ENCODE assay signal across 7 mouse cellular contexts in the genomic region with DNA sequence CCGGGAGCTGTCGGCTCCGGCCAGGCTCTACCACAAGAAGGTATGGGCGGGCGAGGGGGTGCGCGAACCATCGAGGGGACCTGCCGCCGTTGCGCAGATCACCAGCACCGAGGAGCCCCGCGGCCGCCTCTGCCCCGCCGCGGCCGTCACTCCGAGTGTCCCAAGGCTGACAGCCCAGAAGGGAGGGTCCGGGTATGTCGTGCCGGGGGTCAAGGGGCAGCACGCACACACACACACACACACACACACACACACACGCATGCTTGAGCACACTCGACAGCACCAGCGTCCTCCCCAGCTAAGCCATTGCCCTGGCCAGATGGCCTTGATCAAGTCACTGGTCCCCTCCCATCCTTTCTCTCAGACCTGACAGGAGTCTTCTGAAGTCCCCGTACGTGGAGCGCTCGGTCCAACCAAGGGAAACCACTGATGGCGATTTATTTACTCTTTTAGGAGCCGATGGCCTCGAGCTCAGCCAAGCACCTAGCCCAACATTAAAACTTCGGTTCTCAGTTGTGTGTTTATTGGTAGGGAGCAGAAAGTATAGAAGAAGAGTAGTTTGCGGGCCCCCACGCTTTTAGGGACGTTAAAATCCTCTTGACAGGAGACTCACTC. TPM values are rescaled to one million over a fixed set of nuclear protein-coding genes. Genes with fewer than 3 reads are reported as not detected.
A peak's percentile ranks its signal among the peaks of the same experiment; 100 is the strongest.
DNase-seq lines count a peak whose midpoint lies in the region; ATAC-seq and TF ChIP-seq lines count a peak whose summit lies in the region.

No protein-coding gene starts in this region.

- H3K9ac ChIP-seq in forebrain, embryonic 11.5 days (ENCODE audit: low read length): peak overlapping the region; percentile 53
- peak overlapping the region; percentile 85 for H3K9ac ChIP-seq in liver, embryonic 12.5 days
- peak overlapping the region; percentile 63 for H3K9ac ChIP-seq in stomach, embryonic 15.5 days

- peak overlapping the region; percentile 70 for H3K4me2 ChIP-seq in forebrain, embryonic 11.5 days (ENCODE audit: low read depth, low read length, severe bottlenecking)
- peak overlapping the region; percentile 77 for H3K4me2 ChIP-seq in liver, embryonic 12.5 days
- H3K4me2 ChIP-seq in stomach, embryonic 15.5 days: peak overlapping the region; percentile 94

- peak; percentile 54 for ATAC-seq in forebrain, embryonic 11.5 days (replicated peaks; ENCODE audit: low FRiP score)
- ATAC-seq in liver, embryonic 12.5 days: peak; percentile 36
- peak; percentile 28 for ATAC-seq in stomach, embryonic 15.5 days (ENCODE audit: insufficient read depth, low FRiP score, low read depth)

- no peaks in the 10 kb centered on the region for H3K9me3 ChIP-seq in forebrain, embryonic 11.5 days (ENCODE audit: control insufficient read depth, low read length)
- H3K9me3 ChIP-seq in liver, embryonic 12.5 days (replicated peaks): no peaks in the 10 kb centered on the region
- H3K9me3 ChIP-seq in stomach, embryonic 15.5 days: no peaks in the 10 kb centered on the region

- WGBS in thymus, adult 2 months: under 1% methylated on average over 38 of the region's 38 CpGs
- 1% methylated on average over 37 of the region's 38 CpGs for WGBS in forebrain, embryonic 11.5 days
- WGBS in liver, embryonic 12.5 days (ENCODE audit: insufficient replicate concordance): 3% methylated on average over 25 of the region's 38 CpGs
- WGBS in stomach, embryonic 15.5 days: 2% methylated on average over 31 of the region's 38 CpGs

- TF ChIP-seq CTCF in thymus, adult 2 months (IDR thresholded peaks at IDR 0.05; ENCODE audit: borderline replicate concordance, control insufficient read depth, extremely low read depth, insufficient read depth, low read length, poor library complexity): peak; percentile 9; the same call in 1 of the 2 replicates

- H3K4me3 ChIP-seq in thymus, adult 2 months (ENCODE audit: control insufficient read depth, insufficient read depth, low read length): peak overlapping the region; percentile 72
- H3K4me3 ChIP-seq in forebrain, embryonic 11.5 days (ENCODE audit: low read depth, low read length): peak overlapping the region; percentile 100
- peak overlapping the region; percentile 98 for H3K4me3 ChIP-seq in liver, embryonic 12.5 days
- H3K4me3 ChIP-seq in stomach, embryonic 15.5 days (replicated peaks): peak overlapping the region; percentile 100

- peaks cover 34% of the 10 kb centered on the region for H3K4me1 ChIP-seq in thymus, adult 2 months (replicated peaks; ENCODE audit: control insufficient read depth, insufficient read depth, low read length)
- H3K4me1 ChIP-seq in forebrain, embryonic 11.5 days (replicated peaks; ENCODE audit: control insufficient read depth, insufficient read depth, low read length): 0 out of 2 replicates have a peak, but pooled peaks cover 8% of the 10 kb centered on the region
- peaks cover 47% of the 10 kb centered on the region for H3K4me1 ChIP-seq in liver, embryonic 12.5 days
- peaks cover 20% of the 10 kb centered on the region for H3K4me1 ChIP-seq in stomach, embryonic 15.5 days

- H3K27ac ChIP-seq in thymus, adult 2 months (ENCODE audit: control insufficient read depth, insufficient read depth, low read length): no peak overlapping the region
- H3K27ac ChIP-seq in forebrain, embryonic 11.5 days (ENCODE audit: low read depth, low read length): no peak overlapping the region
- peak overlapping the region; percentile 91 for H3K27ac ChIP-seq in liver, embryonic 12.5 days
- peak overlapping the region; percentile 68 for H3K27ac ChIP-seq in stomach, embryonic 15.5 days

- H3K36me3 ChIP-seq in thymus, adult 2 months (ENCODE audit: control insufficient read depth, insufficient read depth, low read length): no peaks in the 10 kb centered on the region
- H3K36me3 ChIP-seq in forebrain, embryonic 11.5 days (ENCODE audit: control insufficient read depth, insufficient read depth, low read length): peaks cover 12% of the 10 kb centered on the region; the same call in 1 of the 2 replicates
- H3K36me3 ChIP-seq in liver, embryonic 12.5 days: peaks cover 55% of the 10 kb centered on the region
- peaks cover 27% of the 10 kb centered on the region for H3K36me3 ChIP-seq in stomach, embryonic 15.5 days

- no peak for DNase-seq in thymus, adult 2 months
- no peak for DNase-seq in thymus, postnatal 0 days (ENCODE audit: low spot score)
- no peak for DNase-seq in forebrain, embryonic 11.5 days (ENCODE audit: low spot score)
- DNase-seq in ovary, postnatal 36 days (ENCODE audit: low spot score): no peak
- DNase-seq in right cerebral cortex, postnatal 10 days (ENCODE audit: low spot score in 2 of 2): no peak

- TF ChIP-seq POLR2A in thymus, adult 2 months (IDR thresholded peaks at IDR 0.05; ENCODE audit: control insufficient read depth, extremely low read depth, insufficient read depth, low read length, poor library complexity): no peak

- H3K27me3 ChIP-seq in thymus, adult 2 months (ENCODE audit: control insufficient read depth, insufficient read depth, low read length): no peaks in the 10 kb centered on the region
- no peaks in the 10 kb centered on the region for H3K27me3 ChIP-seq in forebrain, embryonic 11.5 days (ENCODE audit: control insufficient read depth, insufficient read depth, low read length)
- no peaks in the 10 kb centered on the region for H3K27me3 ChIP-seq in liver, embryonic 12.5 days (replicated peaks)
- no peaks in the 10 kb centered on the region for H3K27me3 ChIP-seq in stomach, embryonic 15.5 days (replicated peaks)

RNA-seq across cellular contexts. Expression of a gene that starts 0.5 kb away (rescaled TPM):
- polyA plus RNA-seq in thymus, adult 2 months (2012; rRNA removed): 80.6 and 93.7 TPM in 2 replicates
- 146 and 152 TPM in 2 replicates for polyA plus RNA-seq in thymus, postnatal 0 days (2015; fragmentation: Nextera tagmentation; extraction: Ambion mirVana)
- polyA plus RNA-seq in forebrain, embryonic 11.5 days (2014; fragmentation: Nextera tagmentation; extraction: Ambion mirVana): 99.4 and 105 TPM in 2 replicates
- 109 and 112 TPM in 2 replicates for polyA plus RNA-seq in liver, embryonic 12.5 days (2016; fragmentation: Nextera tagmentation; extraction: Ambion mirVana)
- 111 and 112 TPM in 2 replicates for polyA plus RNA-seq in stomach, embryonic 15.5 days (2015; fragmentation: Nextera tagmentation; extraction: Ambion mirVana)

RNA-seq across cellular contexts. Expression of a gene that starts 0.7 kb away (rescaled TPM):
- polyA plus RNA-seq in thymus, adult 2 months (2012; rRNA removed): 47.5 and 53.1 TPM in 2 replicates
- polyA plus RNA-seq in thymus, postnatal 0 days (2015; fragmentation: Nextera tagmentation; extraction: Ambion mirVana): 29.4 and 34.4 TPM in 2 replicates
- polyA plus RNA-seq in forebrain, embryonic 11.5 days (2014; fragmentation: Nextera tagmentation; extraction: Ambion mirVana): 77.5 and 81.8 TPM in 2 replicates
- 39.9 and 40.4 TPM in 2 replicates for polyA plus RNA-seq in liver, embryonic 12.5 days (2016; fragmentation: Nextera tagmentation; extraction: Ambion mirVana)
- 43.5 and 45.8 TPM in 2 replicates for polyA plus RNA-seq in stomach, embryonic 15.5 days (2015; fragmentation: Nextera tagmentation; extraction: Ambion mirVana)

RNA-seq across cellular contexts. Expression of a gene that starts 27.3 kb away (rescaled TPM):
- polyA plus RNA-seq in thymus, adult 2 months (2012; rRNA removed): 8.8 and 11.7 TPM in 2 replicates
- polyA plus RNA-seq in thymus, postnatal 0 days (2015; fragmentation: Nextera tagmentation; extraction: Ambion mirVana): 6.1 and 7.0 TPM in 2 replicates
- polyA plus RNA-seq in forebrain, embryonic 11.5 days (2014; fragmentation: Nextera tagmentation; extraction: Ambion mirVana): 11.6 and 14.5 TPM in 2 replicates
- polyA plus RNA-seq in liver, embryonic 12.5 days (2016; fragmentation: Nextera tagmentation; extraction: Ambion mirVana): 7.2 and 9.8 TPM in 2 replicates
- 60.6 and 64.4 TPM in 2 replicates for polyA plus RNA-seq in stomach, embryonic 15.5 days (2015; fragmentation: Nextera tagmentation; extraction: Ambion mirVana)

RNA-seq across cellular contexts. Expression of a gene that starts 37.4 kb away (rescaled TPM):
- polyA plus RNA-seq in thymus, adult 2 months (2012; rRNA removed): 8.0 and 8.2 TPM in 2 replicates
- polyA plus RNA-seq in thymus, postnatal 0 days (2015; fragmentation: Nextera tagmentation; extraction: Ambion mirVana): 6.0 and 6.3 TPM in 2 replicates
- polyA plus RNA-seq in forebrain, embryonic 11.5 days (2014; fragmentation: Nextera tagmentation; extraction: Ambion mirVana): 3.4 and 4.6 TPM in 2 replicates
- polyA plus RNA-seq in liver, embryonic 12.5 days (2016; fragmentation: Nextera tagmentation; extraction: Ambion mirVana): 2.9 and 3.3 TPM in 2 replicates
- polyA plus RNA-seq in stomach, embryonic 15.5 days (2015; fragmentation: Nextera tagmentation; extraction: Ambion mirVana): 7.1 and 7.6 TPM in 2 replicates

RNA-seq across cellular contexts. Expression of a gene that starts 48.4 kb away (rescaled TPM):
- not detected in 2 replicates for polyA plus RNA-seq in thymus, adult 2 months (2012; rRNA removed)
- not detected in 2 replicates for polyA plus RNA-seq in thymus, postnatal 0 days (2015; fragmentation: Nextera tagmentation; extraction: Ambion mirVana)
- not detected in 2 replicates for polyA plus RNA-seq in forebrain, embryonic 11.5 days (2014; fragmentation: Nextera tagmentation; extraction: Ambion mirVana)
- not detected in 2 replicates for polyA plus RNA-seq in liver, embryonic 12.5 days (2016; fragmentation: Nextera tagmentation; extraction: Ambion mirVana)
- polyA plus RNA-seq in stomach, embryonic 15.5 days (2015; fragmentation: Nextera tagmentation; extraction: Ambion mirVana): not detected in 2 replicates

Comparison
In these comparisons a context has a peak if more than half of its experiments do, and no peak if none do; other contexts are left out.
1. H3K27ac ChIP-seq: peak in liver, embryonic 12.5 days (single experiment) and stomach, embryonic 15.5 days (single experiment); none in thymus, adult 2 months (single experiment) and forebrain, embryonic 11.5 days (single experiment).
2. Peak in every context shown above with its lines, with median percentiles within 50 percentile points of each other: H3K4me3 ChIP-seq, ATAC-seq, H3K4me2 ChIP-seq and H3K9ac ChIP-seq.